Comparison of ENCODE assay signal across 11 mouse cellular contexts in the genomic region with DNA sequence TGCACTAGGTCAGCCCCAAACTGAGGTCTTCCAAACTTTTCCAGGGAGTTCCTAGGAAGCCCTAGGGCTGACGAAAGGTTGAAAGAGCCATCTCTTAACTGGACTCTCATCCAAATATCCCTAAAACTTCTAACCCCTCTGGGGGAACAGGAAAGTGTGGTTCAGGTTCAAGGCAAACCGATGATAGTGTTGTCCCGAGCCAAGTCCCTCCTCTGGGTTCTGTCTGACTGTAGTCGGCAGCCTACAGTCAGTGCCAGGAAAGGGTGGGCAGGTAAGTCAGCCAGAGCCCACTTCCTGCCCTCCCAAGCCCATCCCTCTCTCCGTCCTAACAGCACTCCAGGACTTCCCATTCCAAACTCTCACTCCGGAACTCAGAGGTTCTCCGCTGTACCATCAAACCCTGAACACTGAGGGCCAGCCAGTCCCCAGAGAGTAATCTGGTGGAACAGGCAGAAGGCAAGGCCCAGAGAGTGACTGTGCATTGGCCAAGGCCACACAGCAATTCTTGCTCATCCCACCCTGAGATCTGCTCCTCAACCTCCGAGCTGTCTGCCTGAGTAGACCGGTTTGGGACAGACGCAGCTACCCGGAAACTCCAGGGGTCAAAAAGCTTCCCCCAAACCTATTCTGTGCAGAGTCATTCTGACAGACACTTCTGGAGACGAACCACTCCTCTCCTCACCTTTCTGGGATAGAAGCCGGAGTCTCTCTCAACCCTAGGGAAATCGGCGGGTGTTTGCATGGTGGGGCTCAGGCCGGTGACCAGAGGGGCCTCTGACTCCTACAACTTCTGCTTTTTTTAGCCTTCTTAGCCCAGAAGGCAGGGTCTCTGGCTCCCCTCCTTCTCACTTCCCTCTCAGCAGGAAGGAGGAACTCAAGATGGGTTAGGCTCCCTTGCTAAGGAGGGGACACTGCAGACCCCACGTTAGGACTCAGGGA. TPM values are rescaled to one million over a fixed set of nuclear protein-coding genes. Genes with fewer than 3 reads are reported as not detected.
A peak's percentile ranks its signal among the peaks of the same experiment; 100 is the strongest.
DNase-seq lines count a peak whose midpoint lies in the region; ATAC-seq and TF ChIP-seq lines count a peak whose summit lies in the region.
"Had no signal": no experiment of that assay in that cellular context is flagged by ENCODE, and none has a peak within 500 bp of the region (broad histone marks: within the 10 kb centered on the region; RNA-seq: fewer than 3 reads in every experiment).

No protein-coding gene starts in this region.

- peak overlapping the region; percentile 23; the same call in 1 of the 2 replicates for H3K27ac ChIP-seq in hindbrain, embryonic 10.5 days
- H3K27ac ChIP-seq in hindbrain, embryonic 16.5 days (ENCODE audit: low read depth, low read length): no peak overlapping the region
- H3K27ac ChIP-seq in midbrain, embryonic 11.5 days (ENCODE audit: low read depth, low read length): no peak overlapping the region
- H3K27ac ChIP-seq in intestine, embryonic 15.5 days: no peak overlapping the region
- H3K27ac ChIP-seq: embryonic facial prominence, embryonic 13.5 days; midbrain, embryonic 12.5 days had no signal

- H3K36me3 ChIP-seq in hindbrain, embryonic 10.5 days: peaks cover 27% of the 10 kb centered on the region
- H3K36me3 ChIP-seq in hindbrain, embryonic 16.5 days (ENCODE audit: control insufficient read depth, insufficient read depth, low read length): no peaks in the 10 kb centered on the region
- H3K36me3 ChIP-seq in G1E (replicated peaks): peaks cover 9% of the 10 kb centered on the region
- H3K36me3 ChIP-seq in midbrain, embryonic 11.5 days (ENCODE audit: control insufficient read depth, insufficient read depth, low read length): no peaks in the 10 kb centered on the region
- H3K36me3 ChIP-seq in intestine, embryonic 15.5 days: peaks cover 10% of the 10 kb centered on the region; the same call in 1 of the 2 replicates

- TF ChIP-seq CTCF in G1E (IDR thresholded peaks at IDR 0.05; ENCODE audit: low read depth, low read length): no peak

- ATAC-seq in hindbrain, embryonic 16.5 days: no peak
- ATAC-seq in G1E (ENCODE audit: extremely low read depth, insufficient number of reproducible peaks, low FRiP score, poor library complexity, severe bottlenecking): no peak
- ATAC-seq in erythroid progenitor cell, adult 5-6 weeks (replicated peaks; ENCODE audit: low FRiP score, poor library complexity, severe bottlenecking): peak; percentile 68
- ATAC-seq in neutrophil, adult 5-6 weeks (ENCODE audit: extremely low read depth, insufficient number of reproducible peaks, low FRiP score, poor library complexity, severe bottlenecking): peak; percentile 41
- no peak for ATAC-seq in midbrain, embryonic 11.5 days (ENCODE audit: low FRiP score)
- no peak for ATAC-seq in intestine, embryonic 15.5 days

- H3K4me2 ChIP-seq in hindbrain, embryonic 16.5 days (ENCODE audit: low read length): no peak overlapping the region
- no peak overlapping the region for H3K4me2 ChIP-seq in midbrain, embryonic 11.5 days
- H3K4me2 ChIP-seq in intestine, embryonic 15.5 days (replicated peaks): no peak overlapping the region
- H3K4me2 ChIP-seq: embryonic facial prominence, embryonic 13.5 days; midbrain, embryonic 12.5 days had no signal

- H3K4me3 ChIP-seq in hindbrain, embryonic 10.5 days: no peak overlapping the region
- no peak overlapping the region for H3K4me3 ChIP-seq in hindbrain, embryonic 16.5 days (ENCODE audit: low read length)
- peak overlapping the region; percentile 43 for H3K4me3 ChIP-seq in G1E (ENCODE audit: low read depth, low read length)
- H3K4me3 ChIP-seq in midbrain, embryonic 11.5 days (ENCODE audit: low read depth, low read length): no peak overlapping the region
- no peak overlapping the region for H3K4me3 ChIP-seq in intestine, embryonic 15.5 days (replicated peaks)
- H3K4me3 ChIP-seq: embryonic facial prominence, embryonic 13.5 days; midbrain, embryonic 12.5 days had no signal

- no peak overlapping the region for H3K9ac ChIP-seq in hindbrain, embryonic 16.5 days (ENCODE audit: low read depth, low read length)
- H3K9ac ChIP-seq in midbrain, embryonic 11.5 days (ENCODE audit: low read length): no peak overlapping the region
- H3K9ac ChIP-seq in intestine, embryonic 15.5 days: no peak overlapping the region
- H3K9ac ChIP-seq: embryonic facial prominence, embryonic 13.5 days; midbrain, embryonic 12.5 days had no signal

- no peaks in the 10 kb centered on the region for H3K9me3 ChIP-seq in hindbrain, embryonic 10.5 days
- H3K9me3 ChIP-seq in hindbrain, embryonic 16.5 days (ENCODE audit: control insufficient read depth, low read length): no peaks in the 10 kb centered on the region
- H3K9me3 ChIP-seq in G1E (replicated peaks): no peaks in the 10 kb centered on the region
- H3K9me3 ChIP-seq in midbrain, embryonic 11.5 days (ENCODE audit: control insufficient read depth, low read length): no peaks in the 10 kb centered on the region
- no peaks in the 10 kb centered on the region for H3K9me3 ChIP-seq in intestine, embryonic 15.5 days
- H3K9me3 ChIP-seq: embryonic facial prominence, embryonic 13.5 days; midbrain, embryonic 12.5 days had no signal

- WGBS in hindbrain, embryonic 10.5 days: 83% methylated on average over 17 of the region's 17 CpGs
- 87% methylated on average over 17 of the region's 17 CpGs for WGBS in hindbrain, embryonic 16.5 days
- WGBS in midbrain, embryonic 11.5 days: 86% methylated on average over 17 of the region's 17 CpGs
- 78% methylated on average over 17 of the region's 17 CpGs for WGBS in intestine, embryonic 15.5 days

- no peaks in the 10 kb centered on the region for H3K27me3 ChIP-seq in hindbrain, embryonic 10.5 days (ENCODE audit: insufficient read depth, poor library complexity, severe bottlenecking)
- H3K27me3 ChIP-seq in hindbrain, embryonic 16.5 days (replicated peaks; ENCODE audit: control insufficient read depth, insufficient read depth, low read length): no peaks in the 10 kb centered on the region
- peaks cover 60% of the 10 kb centered on the region for H3K27me3 ChIP-seq in G1E (ENCODE audit: insufficient read depth, low read length)
- H3K27me3 ChIP-seq in midbrain, embryonic 11.5 days (ENCODE audit: control insufficient read depth, insufficient read depth, low read length): no peaks in the 10 kb centered on the region
- H3K27me3 ChIP-seq in intestine, embryonic 15.5 days (replicated peaks): no peaks in the 10 kb centered on the region
- H3K27me3 ChIP-seq: embryonic facial prominence, embryonic 13.5 days; midbrain, embryonic 12.5 days had no signal

- no peak for DNase-seq in hindbrain, embryonic 10.5 days (ENCODE audit: low spot score)
- DNase-seq in G1E (ENCODE audit: low spot score): peak; percentile 25
- no peak for DNase-seq in midbrain, embryonic 11.5 days (ENCODE audit: low spot score, missing footprints)
- DNase-seq: gastrocnemius, postnatal 10 days; kidney, adult 2 months had no signal

- H3K4me1 ChIP-seq in hindbrain, embryonic 10.5 days (replicated peaks): peaks cover 30% of the 10 kb centered on the region
- no peaks in the 10 kb centered on the region for H3K4me1 ChIP-seq in hindbrain, embryonic 16.5 days (ENCODE audit: control insufficient read depth, insufficient read depth, low read depth, low read length)
- H3K4me1 ChIP-seq in G1E (ENCODE audit: insufficient read depth, low read depth, low read length): peaks cover 54% of the 10 kb centered on the region
- no peaks in the 10 kb centered on the region for H3K4me1 ChIP-seq in midbrain, embryonic 11.5 days (ENCODE audit: control insufficient read depth, insufficient read depth, low read length)
- H3K4me1 ChIP-seq in intestine, embryonic 15.5 days (replicated peaks): peaks cover 28% of the 10 kb centered on the region
- H3K4me1 ChIP-seq: midbrain, embryonic 12.5 days had no signal

RNA-seq across cellular contexts. Expression of a gene that starts 13.4 kb away (rescaled TPM):
- 35.6 and 38.9 TPM in 2 replicates for polyA plus RNA-seq in hindbrain, embryonic 10.5 days (2016; fragmentation: Nextera tagmentation; extraction: Ambion mirVana)
- polyA plus RNA-seq in hindbrain, embryonic 16.5 days (2015; fragmentation: Nextera tagmentation; extraction: Ambion mirVana): 25.7 and 28.2 TPM in 2 replicates
- 27.3 and 29.6 TPM in 2 replicates for total RNA-seq in G1E (2014; fragmentation: Nextera tagmentation)
- 29.7 and 35.9 TPM in 2 replicates for total RNA-seq in G1E (2017)
- 22.3 and 27.4 TPM in 2 replicates for polyA plus RNA-seq in G1E (2012)
- total RNA-seq in erythroid progenitor cell, adult 5-6 weeks (2015; ENCODE audit: low replicate concordance): 73.9 and 91.8 TPM in 2 replicates
- total RNA-seq in erythroid progenitor cell, adult 5-6 weeks (2017; ENCODE audit: low replicate concordance): 77.2 and 91.8 TPM in 2 replicates
- total RNA-seq in neutrophil, adult 5-6 weeks (2017): 67.3 and 80.3 TPM in 2 replicates
- polyA plus RNA-seq in midbrain, embryonic 11.5 days (2014; fragmentation: Nextera tagmentation; extraction: Ambion mirVana): 22.2 and 25.2 TPM in 2 replicates
- polyA plus RNA-seq in intestine, embryonic 15.5 days (2015; fragmentation: Nextera tagmentation; extraction: Ambion mirVana): 124 and 133 TPM in 2 replicates

Comparison
In these comparisons a context has a peak if more than half of its experiments do, and no peak if none do; other contexts are left out.
1. ATAC-seq: peak in erythroid progenitor cell, adult 5-6 weeks (single experiment) and neutrophil, adult 5-6 weeks (single experiment); none in hindbrain, embryonic 16.5 days (single experiment), G1E (single experiment), midbrain, embryonic 11.5 days (single experiment) and intestine, embryonic 15.5 days (single experiment).